ENCODE assay signal across 15 mouse cellular contexts in the genomic region with DNA sequence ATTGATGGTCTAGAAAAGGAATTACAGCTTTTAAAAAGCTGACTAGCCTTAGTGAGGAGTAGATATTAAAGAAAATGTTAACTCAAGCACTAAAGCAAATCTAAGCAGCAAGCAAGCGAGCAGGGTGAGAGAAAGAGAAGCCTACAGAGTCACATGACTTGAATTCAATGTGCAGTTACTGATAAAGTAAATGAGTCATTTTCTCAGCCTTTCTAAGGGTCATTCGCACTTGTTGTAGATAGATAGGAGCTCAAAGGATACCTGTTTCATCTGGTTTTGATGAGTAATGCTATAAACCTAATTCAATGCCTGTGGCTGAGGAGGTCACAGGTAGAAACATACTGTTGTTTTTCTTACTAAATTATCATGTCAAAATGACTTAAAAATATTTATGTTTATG.
"Had no signal": no experiment of that assay in that cellular context is flagged by ENCODE, and none has a peak within 500 bp of the region (broad histone marks: within the 10 kb centered on the region; RNA-seq: fewer than 3 reads in every experiment).

No protein-coding gene starts in this region.

- H3K4me3 ChIP-seq: lung, embryonic 15.5 days; midbrain, embryonic 12.5 days; neural tube, embryonic 12.5 days had no signal

- H3K4me2 ChIP-seq: lung, embryonic 15.5 days; midbrain, embryonic 12.5 days; neural tube, embryonic 12.5 days had no signal

- H3K9ac ChIP-seq: liver, embryonic 14.5 days; lung, embryonic 15.5 days; midbrain, embryonic 12.5 days; neural tube, embryonic 12.5 days had no signal

- H3K27me3 ChIP-seq: lung, embryonic 15.5 days; midbrain, embryonic 12.5 days; neural tube, embryonic 12.5 days had no signal

- H3K4me1 ChIP-seq: lung, embryonic 15.5 days; midbrain, embryonic 12.5 days; neural tube, embryonic 12.5 days had no signal

- H3K27ac ChIP-seq: liver, embryonic 14.5 days; lung, embryonic 15.5 days; midbrain, embryonic 12.5 days; neural tube, embryonic 12.5 days had no signal

- H3K36me3 ChIP-seq: lung, embryonic 15.5 days; midbrain, embryonic 12.5 days; neural tube, embryonic 12.5 days had no signal

- ATAC-seq: lung, postnatal 0 days; midbrain, embryonic 16.5 days had no signal

- DNase-seq: lung, adult 2 months; lung, postnatal 4 days; midbrain, embryonic 14.5 days; right cerebral cortex, postnatal 25 days; right cerebral cortex, postnatal 4 days; spleen, adult 18-20 months; thymus, adult 18-20 months; thymus, postnatal 14 days; thymus, postnatal 36 days had no signal

- H3K9me3 ChIP-seq: lung, embryonic 15.5 days; midbrain, embryonic 12.5 days; neural tube, embryonic 12.5 days had no signal
